8 mouse cellular contexts compared by ENCODE assay signal in the genomic region with DNA sequence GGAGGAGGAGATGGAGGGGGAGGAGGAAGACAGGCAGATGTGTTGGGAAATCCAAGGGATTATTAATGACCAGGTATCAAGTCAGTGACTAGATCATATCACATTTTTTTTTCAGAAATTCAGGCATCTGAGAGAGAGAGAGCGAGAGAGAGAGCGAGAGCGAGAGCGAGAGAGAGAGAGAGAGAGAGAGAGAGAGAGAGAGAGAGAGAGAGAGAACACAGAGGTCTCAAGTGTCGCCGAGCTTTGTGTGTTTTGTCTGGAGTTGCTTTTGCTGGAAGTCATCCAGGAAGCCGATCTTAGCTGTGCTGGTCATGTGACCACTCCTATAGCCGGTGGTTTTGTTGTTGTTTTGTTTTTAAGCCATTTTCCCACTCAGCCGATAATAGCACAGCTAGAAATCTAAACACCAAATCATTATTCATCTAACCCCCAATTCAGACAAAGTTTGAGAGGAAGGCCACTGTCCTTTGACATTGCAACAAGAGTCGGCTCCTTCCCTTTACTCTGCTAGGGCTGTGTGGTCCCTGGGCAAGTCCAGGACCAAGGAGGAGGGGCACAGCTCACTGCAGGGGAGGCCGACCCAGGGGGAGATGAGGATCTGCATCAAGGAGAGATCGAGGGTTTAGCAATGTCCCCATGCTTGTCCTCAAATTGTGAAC.
DNase-seq lines count a peak whose midpoint lies in the region; ATAC-seq and TF ChIP-seq lines count a peak whose summit lies in the region.

No protein-coding gene starts in this region.

- H3K27me3 ChIP-seq in liver, adult 2 months (ENCODE audit: control insufficient read depth, insufficient read depth, low read length), result no peaks in the 10 kb centered on the region
- no peaks in the 10 kb centered on the region for H3K27me3 ChIP-seq in embryonic facial prominence, embryonic 14.5 days (replicated peaks; ENCODE audit: control insufficient read depth, insufficient read depth, low read length)
- H3K27me3 ChIP-seq in intestine, embryonic 14.5 days (replicated peaks; ENCODE audit: control insufficient read depth, insufficient read depth, low read length), result no peaks in the 10 kb centered on the region

- peak overlapping the region; percentile 76 for H3K9ac ChIP-seq in liver, adult 2 months (ENCODE audit: low read depth, low read length)
- peak overlapping the region; percentile 43 for H3K9ac ChIP-seq in embryonic facial prominence, embryonic 14.5 days (ENCODE audit: low read depth, low read length)
- peak overlapping the region; percentile 34 for H3K9ac ChIP-seq in intestine, embryonic 14.5 days (ENCODE audit: low read length)

- H3K27ac ChIP-seq in liver, adult 2 months (replicated peaks; ENCODE audit: insufficient read depth, low read depth, low read length), result peak overlapping the region; percentile 97
- H3K27ac ChIP-seq in embryonic facial prominence, embryonic 14.5 days (replicated peaks; ENCODE audit: low read depth, low read length), result peak overlapping the region; percentile 99
- peak overlapping the region; percentile 80 for H3K27ac ChIP-seq in intestine, embryonic 14.5 days (ENCODE audit: low read depth)

- WGBS in liver, adult 2 months, result 10% methylated on average over 11 of the region's 12 CpGs
- 4% methylated on average over 8 of the region's 12 CpGs for WGBS in embryonic facial prominence, embryonic 14.5 days
- WGBS in intestine, embryonic 14.5 days, result 3% methylated on average over 8 of the region's 12 CpGs

- H3K79me2 ChIP-seq in liver, adult 2 months (ENCODE audit: control insufficient read depth, insufficient read depth, low read length), result no peaks in the 10 kb centered on the region

- 0 out of 2 replicates have a peak, but pooled peaks have one; percentile 39 for TF ChIP-seq POLR2A in liver, adult 2 months (IDR thresholded peaks at IDR 0.05; ENCODE audit: extremely low read depth, insufficient read depth, low read length)

- peaks cover 40% of the 10 kb centered on the region for H3K4me1 ChIP-seq in liver, adult 2 months (ENCODE audit: control insufficient read depth, insufficient read depth, low read length)
- peaks cover 70% of the 10 kb centered on the region for H3K4me1 ChIP-seq in embryonic facial prominence, embryonic 14.5 days (ENCODE audit: control insufficient read depth, insufficient read depth, low read length)
- peaks cover 68% of the 10 kb centered on the region for H3K4me1 ChIP-seq in intestine, embryonic 14.5 days (replicated peaks; ENCODE audit: control insufficient read depth, insufficient read depth, low read length)

- peak; percentile 67 for DNase-seq in liver, adult 2 months (ENCODE audit: extremely low read depth, low read depth, low spot score)
- no peak for DNase-seq in liver
- peak; percentile 94 for DNase-seq in embryonic facial prominence, embryonic 14.5 days (ENCODE audit: low spot score)
- DNase-seq in intestine, embryonic 14.5 days (ENCODE audit: low spot score), result peak; percentile 60
- DNase-seq in lung, postnatal 36 days, result peak; percentile 66
- no peak for DNase-seq in layer of hippocampus, adult 8-10 months (ENCODE audit: low spot score in 2 of 2)
- no peak for DNase-seq in layer of hippocampus, postnatal 36 days
- DNase-seq in gastrocnemius, adult 18-20 months (ENCODE audit: low spot score), result no peak

- H3K4me2 ChIP-seq in embryonic facial prominence, embryonic 14.5 days (ENCODE audit: low read depth, low read length), result peak overlapping the region; percentile 36
- H3K4me2 ChIP-seq in intestine, embryonic 14.5 days (ENCODE audit: low read length), result peak overlapping the region; percentile 35

- no peaks in the 10 kb centered on the region for H3K9me3 ChIP-seq in embryonic facial prominence, embryonic 14.5 days (ENCODE audit: control insufficient read depth, low read length)
- H3K9me3 ChIP-seq in intestine, embryonic 14.5 days (ENCODE audit: control insufficient read depth, low read length), result no peaks in the 10 kb centered on the region

- no peak for ATAC-seq in embryonic facial prominence, embryonic 14.5 days (ENCODE audit: low read depth)
- ATAC-seq in intestine, embryonic 14.5 days (replicated peaks; ENCODE audit: low FRiP score, low TSS enrichment, low read depth), result 0 out of 2 replicates have a peak, but pooled peaks have one; percentile 7

- H3K4me3 ChIP-seq in liver, adult 2 months (ENCODE audit: insufficient read depth, low read depth, low read length), result peak overlapping the region; percentile 46
- H3K4me3 ChIP-seq in embryonic facial prominence, embryonic 14.5 days (ENCODE audit: low read depth, low read length), result no peak overlapping the region
- H3K4me3 ChIP-seq in intestine, embryonic 14.5 days (ENCODE audit: low read depth, low read length), result no peak overlapping the region

- H3K36me3 ChIP-seq in liver, adult 2 months (ENCODE audit: control insufficient read depth, insufficient read depth, low read length), result no peaks in the 10 kb centered on the region
- H3K36me3 ChIP-seq in embryonic facial prominence, embryonic 14.5 days (ENCODE audit: control insufficient read depth, insufficient read depth, low read length), result no peaks in the 10 kb centered on the region
- H3K36me3 ChIP-seq in intestine, embryonic 14.5 days (ENCODE audit: control insufficient read depth, insufficient read depth, low read length), result no peaks in the 10 kb centered on the region

- no peak for TF ChIP-seq CTCF in liver, adult 2 months (IDR thresholded peaks at IDR 0.05; ENCODE audit: low read depth, low read length)

Comparison
In these comparisons a context has a peak if more than half of its experiments do, and no peak if none do; other contexts are left out.
1. DNase-seq: peak in liver, adult 2 months (single experiment), embryonic facial prominence, embryonic 14.5 days (single experiment), intestine, embryonic 14.5 days (single experiment) and lung, postnatal 36 days (single experiment); none in liver (single experiment), layer of hippocampus, adult 8-10 months (0 of 2), layer of hippocampus, postnatal 36 days (0 of 2) and gastrocnemius, adult 18-20 months (single experiment).
2. Peak in every context shown above with its lines, with median percentiles within 50 percentile points of each other: H3K27ac ChIP-seq and H3K9ac ChIP-seq.